8 mouse cellular contexts compared by ENCODE assay signal in the genomic region with DNA sequence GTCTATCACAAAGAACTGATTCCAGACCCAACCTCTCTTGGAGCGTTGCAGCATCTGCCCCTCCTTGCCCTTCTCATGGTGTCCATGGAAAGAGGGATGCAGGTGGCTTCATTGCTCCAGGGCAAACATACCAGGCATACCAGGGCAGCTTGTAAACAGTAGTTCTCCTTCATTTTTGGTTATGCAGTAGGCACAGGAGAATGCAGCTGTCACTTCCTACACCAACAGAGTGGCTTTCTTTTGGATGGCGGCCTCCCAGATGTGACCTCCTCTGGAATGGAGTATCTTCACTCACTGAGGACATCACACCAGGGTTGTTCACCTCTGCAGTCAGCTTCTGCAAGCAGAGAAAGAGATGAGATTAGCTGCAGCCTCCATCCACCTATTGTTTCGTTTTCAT.
DNase-seq lines count a peak whose midpoint lies in the region.

No protein-coding gene starts in this region.

- peak; percentile 12 for DNase-seq in gastrocnemius, postnatal 25 days
- DNase-seq in heart, adult 11 months, result peak; percentile 92
- peak; percentile 6 for DNase-seq in kidney, postnatal 10 days
- peak; percentile 7 for DNase-seq in kidney, postnatal 14 days
- DNase-seq in ovary, adult 18-20 months (ENCODE audit: low spot score), result peak; percentile 4
- DNase-seq in testis, postnatal 14 days (ENCODE audit: low spot score), result peak; percentile 3
- DNase-seq in thymus, postnatal 14 days, result peak; percentile 2
- DNase-seq in urinary bladder, postnatal 14 days (ENCODE audit: low spot score), result peak; percentile 4

Comparison
In these comparisons a context has a peak if more than half of its experiments do, and no peak if none do; other contexts are left out.
1. Peak in every context shown above with its lines: DNase-seq.
2. DNase-seq: peak in every context shown above with its lines; median percentile 92 in heart, adult 11 months; 12 in gastrocnemius, postnatal 25 days; 7 in kidney, postnatal 14 days; 6 in kidney, postnatal 10 days; 4 in ovary, adult 18-20 months; 4 in urinary bladder, postnatal 14 days; 3 in testis, postnatal 14 days; 2 in thymus, postnatal 14 days.